Mouse (Mus musculus) monocyte, adult 5-6 weeks (primary cell): ENCODE measurements around the gene Acat2. TPM values are rescaled to one million over a fixed set of nuclear protein-coding genes. Genes with fewer than 3 reads are reported as not detected.
A peak's percentile ranks its signal among the peaks of the same experiment; 100 is the strongest.
"Not testable (repeated sequence)": the region's sequence is repeated elsewhere in the genome, so short reads cannot be mapped to it uniquely, and the experiment has no call there.

ENCODE experiments used
- ATAC-seq: fragments of 153-309, 156-312 bp; replicated peaks from 2 replicates; pipeline ENCODE4 v1.8.0; 2017; ENCODE audit warnings: mild to moderate bottlenecking; ENCODE audit not compliant: low TSS enrichment, insufficient number of reproducible peaks, severe bottlenecking, poor library complexity, low FRiP score
- total RNA-seq: library from RNA; stranded (forward); fragments of 200-1000, 200-491, 200-594 nt; gene quantifications from 3 replicates; pipeline ENCODE4 v1.2.3, GENCODE M21; 2017

The Acat2 gene
- total RNA-seq, 1 experiment from 2014 or later = 10.4 TPM

GRCm38 (mm10) chr17:12915881-12916583 is 44.5 kb downstream of the Acat2 start, which contains the start of gene Mrpl18:
Gene Mrpl18, minus strand, starts transcription at chr17:12916345.
- ATAC-seq = peak; percentile 98

DNA sequence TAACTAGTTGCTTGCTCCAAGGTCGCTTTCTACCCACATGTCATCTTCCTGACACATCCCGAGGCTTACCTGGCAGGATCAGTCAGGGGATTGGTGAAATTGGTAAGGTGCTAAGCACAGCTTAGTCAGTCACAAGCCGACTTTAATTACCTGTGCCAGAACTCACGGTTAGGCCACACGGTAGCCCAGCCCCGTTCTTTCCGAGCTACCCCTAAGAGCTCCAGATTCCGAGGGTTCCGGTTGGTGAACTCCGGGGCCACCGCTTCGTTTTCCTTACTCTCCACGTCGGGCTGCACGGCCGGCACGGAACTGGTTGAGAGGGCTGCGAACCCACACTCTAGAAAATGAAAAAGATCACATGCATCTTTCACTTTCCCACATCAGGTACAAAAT is 45.1 kb downstream of the Acat2 start, which contains the start of gene Tcp1:
Tcp1 (plus strand) TSS at position 214 of the 393 bp plus-strand sequence.
- no peak for ATAC-seq

DNA sequence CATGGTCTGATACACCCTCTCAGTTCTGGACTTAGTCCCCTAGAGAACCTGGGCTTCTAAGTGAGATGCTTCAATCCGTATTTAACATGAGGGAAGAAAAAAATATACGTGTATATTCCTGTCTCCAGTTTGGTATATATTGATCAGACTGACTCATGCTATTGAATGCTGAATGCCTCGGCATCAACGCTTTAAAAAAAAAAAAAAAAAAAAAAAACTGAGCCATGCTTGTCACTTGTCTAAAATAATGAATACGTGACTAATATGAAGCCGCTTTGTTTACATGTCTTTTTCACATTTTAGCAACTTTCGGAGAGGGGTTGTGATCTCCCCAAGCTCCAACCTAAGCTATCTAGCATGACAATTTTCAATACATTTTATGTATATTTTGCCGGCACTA is 50.2 kb downstream of the Acat2 start:
- ATAC-seq = no peak

DNA sequence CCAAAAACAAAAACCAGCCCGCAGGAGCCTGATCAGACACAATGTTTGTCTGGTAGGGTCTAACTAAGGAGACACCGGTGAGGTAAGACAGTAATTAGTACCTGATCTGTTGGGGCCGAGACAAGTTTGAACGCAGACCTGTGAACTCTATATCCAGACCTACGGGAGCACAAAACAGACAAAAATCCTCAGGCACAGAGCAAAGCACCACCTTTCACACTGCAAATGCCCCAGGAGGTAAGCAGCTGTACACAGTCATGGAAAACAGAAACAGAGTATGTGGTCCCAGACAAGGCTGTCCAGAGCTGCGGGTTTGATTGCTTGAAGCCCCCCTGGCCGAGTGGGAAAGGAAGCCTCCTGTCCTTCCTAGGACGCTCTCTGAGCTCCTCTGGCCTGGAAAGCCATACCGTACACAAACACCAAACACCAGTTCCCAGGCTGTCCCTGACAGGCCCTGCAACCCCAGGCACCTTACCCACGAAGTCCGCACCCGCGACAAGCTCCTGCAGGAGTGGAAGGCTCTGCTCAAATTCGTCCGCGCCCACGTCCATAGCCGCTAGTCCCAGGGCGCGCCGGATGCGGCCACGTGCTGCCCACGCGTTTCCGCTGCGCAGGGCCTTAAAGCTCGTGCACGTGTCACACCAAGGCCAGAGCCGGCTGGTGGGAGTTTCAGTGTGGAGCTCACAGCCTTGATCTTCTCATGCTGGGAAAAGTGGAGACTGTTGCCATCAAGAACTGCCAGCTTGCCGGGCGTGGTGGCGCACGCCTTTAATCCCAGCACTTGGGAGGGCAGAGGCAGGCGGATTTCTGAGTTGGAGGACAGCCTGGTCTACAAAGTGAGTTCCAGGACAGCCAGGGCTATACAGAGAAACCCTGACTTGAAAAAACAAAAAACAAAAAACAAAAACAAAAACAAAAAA is 50.9 kb downstream of the Acat2 start, which contains the start of gene Pnldc1:
Pnldc1 (minus strand) TSS at position 870 of the 920 bp plus-strand sequence.
- ATAC-seq = no peak

DNA sequence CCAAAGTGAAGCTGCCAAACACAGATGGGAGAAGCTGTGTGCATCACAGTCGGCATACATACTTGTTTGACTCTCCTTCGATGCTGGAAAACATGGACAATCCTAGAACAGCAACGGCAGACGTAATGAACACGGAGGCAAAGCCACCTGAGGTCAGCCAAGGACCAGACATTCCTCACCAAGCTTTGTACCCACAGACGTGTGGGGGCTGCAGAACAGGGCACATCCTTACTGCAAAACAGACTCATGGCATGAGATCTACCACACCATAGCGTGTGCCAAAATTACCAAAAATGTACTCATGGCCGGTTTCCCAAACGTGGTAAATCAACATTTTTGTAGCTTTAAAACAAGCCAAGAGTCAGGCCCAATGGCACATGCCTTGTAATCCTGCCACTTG is 54.1 kb downstream of the Acat2 start:
- ATAC-seq = no peak

- ATAC-seq = no peak
These were observed 54.7 kb downstream of the Acat2 start for GRCm38 (mm10) chr17:12905810-12906209.

- no peak for ATAC-seq
These were observed 56.2 kb downstream of the Acat2 start for GRCm38 (mm10) chr17:12904349-12904748.

DNA sequence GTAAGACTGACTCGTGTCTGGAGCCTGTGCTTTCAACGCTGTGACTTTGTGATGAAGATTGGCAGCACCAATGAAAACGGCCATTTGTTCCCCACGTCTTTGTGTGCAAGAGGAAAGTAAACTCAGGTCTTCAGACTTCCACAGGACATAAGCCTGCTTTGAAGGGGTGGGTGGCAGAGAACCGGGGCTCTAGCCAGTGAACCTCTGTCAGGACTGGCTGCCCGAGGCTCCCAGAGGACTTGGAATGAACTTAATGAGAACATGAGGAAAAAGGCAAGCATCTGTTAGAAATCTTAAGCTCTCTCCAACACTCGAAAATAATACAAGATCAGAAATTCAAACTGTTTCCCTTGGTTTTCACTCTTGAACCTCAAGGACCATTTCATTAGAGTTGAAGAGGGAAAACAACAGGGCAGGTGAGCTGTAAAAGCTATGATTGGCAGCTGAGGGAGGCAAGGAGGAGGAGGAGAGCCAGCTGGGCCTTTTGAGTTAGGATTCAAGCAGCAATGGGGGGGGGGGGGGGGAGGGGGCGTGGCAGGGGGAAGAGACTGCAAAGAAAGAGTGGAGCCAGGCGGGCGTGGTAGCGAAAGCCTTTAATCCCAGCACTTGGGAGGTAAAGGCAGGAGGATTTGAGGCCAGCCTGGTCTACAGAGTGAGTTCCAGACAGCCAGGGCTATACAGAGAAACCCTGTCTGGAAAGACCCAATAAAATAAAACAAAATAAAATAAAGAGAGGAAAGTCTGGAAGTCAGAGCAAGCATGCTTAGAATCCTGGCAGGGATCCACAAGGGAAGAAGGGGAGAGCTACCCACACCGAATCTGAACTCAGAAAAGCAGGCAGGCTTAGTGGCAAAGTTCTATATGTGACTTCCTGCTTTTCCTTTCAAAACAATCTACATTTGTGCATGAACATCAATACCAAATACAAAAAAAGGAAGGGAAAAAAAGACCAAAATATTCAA is 56.9 kb downstream of the Acat2 start:
- no peak for ATAC-seq

DNA sequence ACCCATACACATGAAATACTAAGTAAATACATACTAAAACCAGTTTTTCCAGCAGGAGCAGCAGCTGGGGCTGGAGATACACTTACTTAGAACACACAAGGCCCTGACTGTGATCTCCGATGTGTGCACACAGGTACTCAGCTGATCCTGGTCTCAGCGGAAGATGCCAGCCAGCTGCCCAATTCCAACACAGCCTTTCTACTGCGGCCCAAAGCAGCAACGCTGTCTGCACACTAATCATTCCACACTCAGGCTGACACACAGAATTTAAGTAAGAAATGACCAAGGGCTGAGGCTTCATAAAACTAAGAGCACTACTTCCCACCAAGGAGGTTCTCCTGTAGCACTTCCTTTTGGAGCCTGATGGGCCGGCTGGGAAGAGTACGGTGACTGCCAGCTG is 58.3 kb downstream of the Acat2 start:
- ATAC-seq = no peak

DNA sequence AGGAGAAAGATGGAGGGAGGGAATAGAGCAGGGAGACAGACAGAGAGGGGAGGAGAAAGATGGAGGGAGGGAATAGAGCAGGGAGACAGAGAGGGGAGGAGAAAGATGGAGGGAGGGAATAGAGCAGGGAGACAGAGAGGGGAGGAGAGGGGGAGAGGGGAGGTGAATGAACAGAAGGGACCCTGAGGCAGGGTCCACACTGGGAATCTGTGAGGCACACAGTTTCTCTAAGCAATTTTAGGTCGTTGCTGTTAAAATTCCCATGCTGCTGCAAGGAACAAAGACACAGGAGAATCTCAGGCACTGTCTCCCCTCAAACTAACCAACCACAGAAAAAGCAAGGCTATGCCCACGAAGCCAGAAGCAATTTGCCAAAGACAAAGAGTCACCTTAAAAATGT is 61.9 kb downstream of the Acat2 start:
- ATAC-seq = not testable (repeated sequence)

DNA sequence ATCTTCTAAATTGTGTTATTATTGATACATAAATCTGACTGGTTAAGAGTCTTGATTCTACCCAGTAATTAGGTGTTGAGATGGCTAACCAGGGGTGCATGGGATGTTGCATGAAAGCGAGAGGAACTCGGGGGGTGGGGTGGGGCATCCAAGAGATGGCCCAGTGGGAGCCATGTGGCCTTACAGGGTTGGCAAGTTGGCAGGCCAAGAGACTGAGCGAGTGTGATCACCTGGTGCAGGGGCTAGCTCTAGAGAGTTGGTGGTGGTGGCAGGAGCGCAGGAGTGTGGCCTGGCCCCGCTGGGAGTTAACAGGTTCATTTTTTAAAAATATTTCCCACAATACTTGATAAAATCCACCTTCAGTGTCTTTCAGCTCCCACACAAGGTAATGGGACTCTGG is 62.9 kb downstream of the Acat2 start:
- ATAC-seq = no peak

Other genes starting within 250 kb of the Acat2 start
- gene Igf2r, start 191.1 kb downstream of the Acat2 start, total RNA-seq = 19.7 to 53.8 TPM (median 24.1 TPM) in 3 replicates
- gene Mas1, start 92.6 kb downstream of the Acat2 start, total RNA-seq = not detected in 3 replicates
- not detected in 3 replicates for gene Mrgprh, start 84.7 kb downstream of the Acat2 start, total RNA-seq
- 1.1 TPM in 1 of 3 replicates, not detected in the others for gene Pnldc1, start 50.5 kb downstream of the Acat2 start, total RNA-seq
- 328 to 436 TPM (median 328 TPM) in 3 replicates for gene Tcp1, start 45.0 kb downstream of the Acat2 start, total RNA-seq
- 38.6 to 83.5 TPM (median 62.1 TPM) in 3 replicates for gene Mrpl18, start 44.4 kb downstream of the Acat2 start, total RNA-seq
- gene Acat3, start 20.1 kb downstream of the Acat2 start, total RNA-seq = 0.68 to 2.3 TPM in 2 of 3 replicates, not detected in the other
- 228 to 388 TPM (median 260 TPM) in 3 replicates for gene Wtap, start 33.4 kb upstream of the Acat2 start, total RNA-seq
- 65.9 to 86.6 TPM (median 72.3 TPM) in 3 replicates for gene Sod2, start 46.1 kb upstream of the Acat2 start, total RNA-seq
- gene Gpr31b, start 91.5 kb upstream of the Acat2 start, total RNA-seq = 1.3 to 2.8 TPM in 2 of 3 replicates, not detected in the other
- 0.85 TPM in 1 of 3 replicates, not detected in the others for gene Tcp10b, start 100.4 kb upstream of the Acat2 start, total RNA-seq
- 0.76 to 1.4 TPM (median 0.78 TPM) in 3 replicates for gene Unc93a, start 171.1 kb upstream of the Acat2 start, total RNA-seq